ENCODE assay signal across 12 mouse cellular contexts in genomic region chr16:24933691-24934090, GRCm38 (mm10).
DNase-seq lines count a peak whose midpoint lies in the region; ATAC-seq lines count a peak whose summit lies in the region.
"Had no signal": no experiment of that assay in that cellular context is flagged by ENCODE, and none has a peak within 500 bp of the region (broad histone marks: within the 10 kb centered on the region; RNA-seq: fewer than 3 reads in every experiment).

No protein-coding gene starts in this region.

- H3K9ac ChIP-seq in forebrain, embryonic 14.5 days (ENCODE audit: low read length) = no peak overlapping the region
- H3K9ac ChIP-seq in hindbrain, embryonic 12.5 days = no peak overlapping the region
- H3K9ac ChIP-seq: midbrain, embryonic 13.5 days had no signal

- no peaks in the 10 kb centered on the region for H3K27me3 ChIP-seq in forebrain, embryonic 14.5 days (replicated peaks; ENCODE audit: control insufficient read depth, insufficient read depth, low read length)
- no peaks in the 10 kb centered on the region for H3K27me3 ChIP-seq in hindbrain, embryonic 12.5 days
- H3K27me3 ChIP-seq: midbrain, embryonic 13.5 days had no signal

- peak; percentile 71; the same call in 1 of the 2 replicates for ATAC-seq in common myeloid progenitor, adult 5-6 weeks (replicated peaks; ENCODE audit: low read depth, poor library complexity, severe bottlenecking)
- ATAC-seq in megakaryocyte, adult 5-6 weeks (ENCODE audit: poor library complexity, severe bottlenecking) = peak; percentile 93
- ATAC-seq in forebrain, embryonic 14.5 days = no peak
- no peak for ATAC-seq in hindbrain, embryonic 12.5 days (ENCODE audit: low FRiP score)
- ATAC-seq: midbrain, embryonic 13.5 days had no signal

- DNase-seq in adrenal gland, adult (ENCODE audit: inconsistent age in 2 of 2, low spot score in 1 of 2) = peak; percentile 43 to 89
- no peak for DNase-seq in adrenal gland, postnatal 4 days (ENCODE audit: low spot score in 2 of 2)
- DNase-seq in kidney, postnatal 36 days = peak; percentile 9 to 58
- DNase-seq in kidney, postnatal 4 days = no peak
- no peak for DNase-seq in forebrain, embryonic 14.5 days (ENCODE audit: low spot score)
- DNase-seq: cerebellum, adult 8-10 months had no signal

- H3K9me3 ChIP-seq in forebrain, embryonic 14.5 days (replicated peaks; ENCODE audit: control insufficient read depth, low read length) = no peaks in the 10 kb centered on the region
- H3K9me3 ChIP-seq in hindbrain, embryonic 12.5 days (replicated peaks) = no peaks in the 10 kb centered on the region
- H3K9me3 ChIP-seq: forebrain, embryonic 10.5 days; midbrain, embryonic 13.5 days had no signal

- H3K4me1 ChIP-seq in forebrain, embryonic 14.5 days (ENCODE audit: control insufficient read depth, insufficient read depth, low read length) = no peaks in the 10 kb centered on the region
- peaks cover 5% of the 10 kb centered on the region; the same call in 1 of the 2 replicates for H3K4me1 ChIP-seq in hindbrain, embryonic 12.5 days
- H3K4me1 ChIP-seq: forebrain, embryonic 10.5 days; midbrain, embryonic 13.5 days had no signal

- no peak overlapping the region for H3K4me2 ChIP-seq in forebrain, embryonic 14.5 days (ENCODE audit: low read length)
- no peak overlapping the region for H3K4me2 ChIP-seq in hindbrain, embryonic 12.5 days (replicated peaks)
- H3K4me2 ChIP-seq: midbrain, embryonic 13.5 days had no signal

- no peaks in the 10 kb centered on the region for H3K36me3 ChIP-seq in forebrain, embryonic 14.5 days (ENCODE audit: control insufficient read depth, insufficient read depth, low read length)
- H3K36me3 ChIP-seq in hindbrain, embryonic 12.5 days = no peaks in the 10 kb centered on the region
- H3K36me3 ChIP-seq: forebrain, embryonic 10.5 days; midbrain, embryonic 13.5 days had no signal

- no peak overlapping the region for H3K27ac ChIP-seq in forebrain, embryonic 14.5 days (ENCODE audit: low read depth, low read length)
- no peak overlapping the region for H3K27ac ChIP-seq in hindbrain, embryonic 12.5 days
- H3K27ac ChIP-seq: forebrain, embryonic 10.5 days; kidney, postnatal 0 days; midbrain, embryonic 13.5 days had no signal

- WGBS in forebrain, embryonic 14.5 days = 90% methylated on average over 4 of the region's 4 CpGs
- WGBS in hindbrain, embryonic 12.5 days = 76% methylated on average over 4 of the region's 4 CpGs

- no peak overlapping the region for H3K4me3 ChIP-seq in forebrain, embryonic 14.5 days (ENCODE audit: low read depth, low read length)
- H3K4me3 ChIP-seq in hindbrain, embryonic 12.5 days = no peak overlapping the region
- H3K4me3 ChIP-seq: forebrain, embryonic 10.5 days; midbrain, embryonic 13.5 days had no signal

Comparison
In these comparisons a context has a peak if more than half of its experiments do, and no peak if none do; other contexts are left out.
1. DNase-seq: peak in adrenal gland, adult (2 of 2) and kidney, postnatal 36 days (2 of 2); none in adrenal gland, postnatal 4 days (0 of 2), kidney, postnatal 4 days (0 of 2) and forebrain, embryonic 14.5 days (single experiment).
2. ATAC-seq: peak in common myeloid progenitor, adult 5-6 weeks (single experiment) and megakaryocyte, adult 5-6 weeks (single experiment); none in forebrain, embryonic 14.5 days (single experiment) and hindbrain, embryonic 12.5 days (single experiment).